Mouse (Mus musculus) R1 (cell line): Measurements from ENCODE around the gene Vwa7.

Experiments used
- DNase-seq: peaks from one replicate; pipeline ENCODE4 v3.0.0-alpha.2; 2018; ENCODE audit warnings: low read depth, low spot score

The Vwa7 gene

GRCm38 (mm10) chr17:35064378-35064877 is 48.0 kb downstream of the Vwa7 start:
- DNase-seq, result no peak

GRCm38 (mm10) chr17:35064951-35065947 is 48.9 kb downstream of the Vwa7 start, which contains the start of gene Ly6g6c:
Ly6g6c (plus strand) TSS chr17:35065388.
- DNase-seq, result peak; percentile 94

- no peak for DNase-seq
These were observed 49.7 kb downstream of the Vwa7 start, which contains the start of gene Mpig6b for GRCm38 (mm10) chr17:35066084-35066483. Mpig6b (minus strand) TSS chr17:35066184.

- DNase-seq, result no peak
These were observed 52.0 kb downstream of the Vwa7 start for GRCm38 (mm10) chr17:35068213-35068914.

GRCm38 (mm10) chr17:35070556-35071229 is 54.3 kb downstream of the Vwa7 start:
- DNase-seq, result no peak

GRCm38 (mm10) chr17:35071454-35071853 is 55.1 kb downstream of the Vwa7 start:
- no peak for DNase-seq

GRCm38 (mm10) chr17:35074097-35074496 is 57.7 kb downstream of the Vwa7 start:
- DNase-seq, result no peak
